Mouse (Mus musculus) thymus, postnatal 10 days (tissue): Measurements from ENCODE around the gene Prr27.

Experiments
- DNase-seq, 2 experiments: peaks; one replicate each; pipeline ENCODE4 v3.0.0; 2021; ENCODE audit warnings: low spot score in 2 of 2

Prr27 gene

GRCm38 (mm10) chr5:87825386-87825785, at the start of gene Prr27:
Gene Prr27, plus strand, starts transcription at chr5:87825686.
- DNase-seq: no peak

- DNase-seq: no peak
These were observed 42.8 kb upstream of the Prr27 start for GRCm38 (mm10) chr5:87782731-87783130.

GRCm38 (mm10) chr5:87807782-87808181, 17.7 kb upstream of the Prr27 start, which contains the start of gene Csn1s2b:
Gene Csn1s2b, plus strand, starts transcription at chr5:87808082.
- no peak for DNase-seq

- DNase-seq: no peak
These were observed 16.2 kb upstream of the Prr27 start for GRCm38 (mm10) chr5:87809253-87809652.

GRCm38 (mm10) chr5:87855136-87855716, 29.7 kb downstream of the Prr27 start:
- no peak for DNase-seq

GRCm38 (mm10) chr5:87870084-87870483, 44.6 kb downstream of the Prr27 start:
- no peak for DNase-seq

- no peak for DNase-seq
These were observed 45.9 kb downstream of the Prr27 start for GRCm38 (mm10) chr5:87871423-87871822.

- DNase-seq: no peak
These were observed 59.2 kb downstream of the Prr27 start, which contains the start of gene Odam for GRCm38 (mm10) chr5:87884729-87885128. Gene Odam, plus strand, starts transcription at chr5:87885029.
